Mouse (Mus musculus): ENCODE measurements at regions not wholly inside any gene's neighbourhood (a gene's known extent, or its start where the extent isn't known, plus 50 kb on each side); places are given as distances from the start of the nearest gene placed in this dataset.

DNA sequence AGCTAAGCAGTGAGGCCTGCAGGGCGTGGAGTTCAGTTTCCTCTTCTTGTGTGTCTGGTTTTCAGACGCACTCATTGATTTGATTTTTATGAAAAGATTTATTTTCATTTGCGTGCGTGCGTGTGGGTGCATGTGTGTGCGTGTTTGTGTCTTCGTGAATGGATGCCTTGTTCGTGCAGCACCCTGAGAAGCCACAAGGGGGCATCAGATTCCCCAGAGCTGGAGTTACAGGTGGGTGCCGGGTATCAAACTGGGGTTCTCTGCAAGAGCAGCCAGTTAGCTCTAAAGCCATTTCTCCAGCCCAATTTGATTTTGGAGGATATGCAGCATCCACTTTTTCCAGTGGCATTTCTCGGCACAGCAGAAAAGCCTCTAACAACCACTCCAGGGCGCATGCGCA is 185.4 kb upstream of the Kcnab2 start:
- no peak overlapping the region for H3K4me3 ChIP-seq (replicated peaks; ENCODE audit: low read length)
- ATAC-seq (ENCODE audit: low FRiP score, low read depth) (no peak), DNase-seq (ENCODE audit: low spot score) (no peak)
- H3K4me1 ChIP-seq (ENCODE audit: control insufficient read depth, insufficient read depth, low read length), result no peaks in the 10 kb centered on the region
- H3K36me3 ChIP-seq (ENCODE audit: control insufficient read depth, insufficient read depth, low read length), result no peaks in the 10 kb centered on the region
- 92% methylated on average over 12 of the region's 12 CpGs for WGBS
- H3K9ac ChIP-seq (ENCODE audit: low read depth, low read length, severe bottlenecking), result no peak overlapping the region
- no peak overlapping the region for H3K4me2 ChIP-seq (replicated peaks; ENCODE audit: low read depth, low read length, severe bottlenecking)
- TF ChIP-seq POLR2A (IDR thresholded peaks at IDR 0.05; ENCODE audit: borderline replicate concordance, extremely low read depth, insufficient read depth, insufficient read length), result no peak
- no peaks in the 10 kb centered on the region for H3K27me3 ChIP-seq (ENCODE audit: control insufficient read depth, insufficient read depth, low read length)
- no peaks in the 10 kb centered on the region for H3K9me3 ChIP-seq (ENCODE audit: control insufficient read depth, low read length)
- no peak overlapping the region for H3K27ac ChIP-seq (replicated peaks; ENCODE audit: low read depth, low read length)

DNA sequence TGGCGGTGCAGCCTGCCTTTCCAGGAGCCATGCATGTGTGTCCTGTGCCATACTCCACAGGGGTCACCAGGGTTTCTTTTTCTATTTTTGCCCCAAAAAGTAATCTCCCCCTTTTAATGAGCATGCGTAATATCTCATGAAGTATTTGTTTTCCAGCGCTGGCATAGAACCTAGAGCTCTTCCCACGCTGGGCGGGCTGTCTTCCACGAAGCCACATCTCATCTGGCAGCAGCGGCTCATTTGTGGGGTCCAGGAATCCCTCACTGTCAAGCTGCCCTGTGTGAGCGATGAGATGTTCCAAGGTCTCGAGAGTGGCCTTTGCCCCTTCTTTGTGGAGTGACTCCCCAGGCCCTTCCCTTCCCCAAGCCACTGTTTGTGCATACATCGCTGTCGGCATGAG is 184.8 kb upstream of the Kcnab2 start:
- WGBS, result 91% methylated on average over 11 of the region's 11 CpGs
- Histone ChIP-seq H3K4me1 (ENCODE audit: control insufficient read depth, insufficient read depth, low read length) (no peaks in the 10 kb centered on the region), H3K9me3 (ENCODE audit: control insufficient read depth, low read length) (no peaks in the 10 kb centered on the region), H3K36me3 (ENCODE audit: control insufficient read depth, insufficient read depth, low read length) (no peaks in the 10 kb centered on the region), H3K9ac (ENCODE audit: low read depth, low read length, severe bottlenecking) (no peak overlapping the region), H3K4me3 (replicated peaks; ENCODE audit: low read length) (no peak overlapping the region), H3K27me3 (ENCODE audit: control insufficient read depth, insufficient read depth, low read length) (no peaks in the 10 kb centered on the region), H3K27ac (replicated peaks; ENCODE audit: low read depth, low read length) (no peak overlapping the region), H3K4me2 (replicated peaks; ENCODE audit: low read depth, low read length, severe bottlenecking) (no peak overlapping the region)
- ATAC-seq (ENCODE audit: low FRiP score, low read depth), result no peak
- DNase-seq (ENCODE audit: low spot score), result no peak
- no peak for TF ChIP-seq POLR2A (IDR thresholded peaks at IDR 0.05; ENCODE audit: borderline replicate concordance, extremely low read depth, insufficient read depth, insufficient read length)

DNA sequence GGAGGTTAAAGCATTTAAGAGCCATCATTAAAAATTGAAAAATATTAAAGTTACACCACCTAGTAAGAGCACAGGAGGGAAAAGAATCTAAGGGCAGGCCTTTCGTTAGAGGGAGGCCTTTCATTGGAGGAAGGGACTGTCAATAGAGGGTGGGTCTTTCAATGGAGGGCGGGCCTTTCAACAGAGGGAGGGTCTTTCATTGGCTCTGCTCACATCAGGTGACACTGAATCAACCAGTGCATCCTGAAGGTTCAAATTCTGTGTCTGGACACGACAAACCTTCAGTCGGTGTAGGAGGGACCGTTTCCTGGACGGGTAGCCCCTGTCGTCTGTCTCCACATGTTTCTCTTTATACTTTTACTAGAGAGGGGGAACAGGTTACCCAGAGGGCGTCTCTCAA is 172.5 kb upstream of the Kcnab2 start:
- Histone ChIP-seq H3K9me3 (ENCODE audit: control insufficient read depth, low read length) (no peaks in the 10 kb centered on the region), H3K27me3 (ENCODE audit: control insufficient read depth, insufficient read depth, low read length) (no peaks in the 10 kb centered on the region), H3K4me1 (ENCODE audit: control insufficient read depth, insufficient read depth, low read length) (no peaks in the 10 kb centered on the region), H3K36me3 (ENCODE audit: control insufficient read depth, insufficient read depth, low read length) (no peaks in the 10 kb centered on the region), H3K9ac (ENCODE audit: low read depth, low read length, severe bottlenecking) (no peak overlapping the region), H3K4me3 (replicated peaks; ENCODE audit: low read length) (no peak overlapping the region), H3K4me2 (replicated peaks; ENCODE audit: low read depth, low read length, severe bottlenecking) (peak overlapping the region; percentile 31; the same call in 1 of the 2 replicates), H3K27ac (replicated peaks; ENCODE audit: low read depth, low read length) (peak overlapping the region; percentile 50; the same call in 1 of the 2 replicates)
- TF ChIP-seq POLR2A (IDR thresholded peaks at IDR 0.05; ENCODE audit: borderline replicate concordance, extremely low read depth, insufficient read depth, insufficient read length), result no peak
- DNase-seq (ENCODE audit: low spot score), result peak; percentile 36
- peak; percentile 90 for ATAC-seq (ENCODE audit: low FRiP score, low read depth)
- WGBS, result 43% methylated on average over 8 of the region's 8 CpGs

DNA sequence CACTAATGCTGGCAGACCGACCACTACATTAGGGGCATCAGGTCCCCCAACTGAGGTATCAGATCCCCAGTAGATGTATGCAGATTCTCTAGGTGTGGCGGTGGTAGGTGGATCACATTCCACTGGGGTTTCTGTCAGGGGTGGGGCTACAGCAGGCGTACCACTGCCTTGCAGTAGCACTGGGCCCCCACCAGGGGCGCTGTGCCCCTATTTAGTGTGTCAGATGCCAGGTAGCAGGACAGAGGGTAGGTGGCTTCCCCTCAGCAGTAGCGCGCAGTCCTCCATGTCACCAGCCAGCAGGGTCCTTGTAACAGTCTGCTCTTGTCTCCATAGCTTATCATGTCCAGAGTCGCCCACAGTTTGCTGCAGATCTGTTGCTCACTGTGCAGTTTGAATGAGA is 169.9 kb upstream of the Kcnab2 start:
- H3K4me2 ChIP-seq (replicated peaks; ENCODE audit: low read depth, low read length, severe bottlenecking), result no peak overlapping the region
- no peak overlapping the region for H3K4me3 ChIP-seq (replicated peaks; ENCODE audit: low read length)
- ATAC-seq (ENCODE audit: low FRiP score, low read depth) (no peak), DNase-seq (ENCODE audit: low spot score) (no peak)
- no peaks in the 10 kb centered on the region for H3K4me1 ChIP-seq (ENCODE audit: control insufficient read depth, insufficient read depth, low read length)
- TF ChIP-seq POLR2A (IDR thresholded peaks at IDR 0.05; ENCODE audit: borderline replicate concordance, extremely low read depth, insufficient read depth, insufficient read length), result no peak
- H3K27ac ChIP-seq (replicated peaks; ENCODE audit: low read depth, low read length), result no peak overlapping the region
- no peaks in the 10 kb centered on the region for H3K9me3 ChIP-seq (ENCODE audit: control insufficient read depth, low read length)
- H3K9ac ChIP-seq (ENCODE audit: low read depth, low read length, severe bottlenecking), result no peak overlapping the region
- no peaks in the 10 kb centered on the region for H3K27me3 ChIP-seq (ENCODE audit: control insufficient read depth, insufficient read depth, low read length)
- H3K36me3 ChIP-seq (ENCODE audit: control insufficient read depth, insufficient read depth, low read length), result no peaks in the 10 kb centered on the region
- 62% methylated on average over 7 of the region's 7 CpGs for WGBS

DNA sequence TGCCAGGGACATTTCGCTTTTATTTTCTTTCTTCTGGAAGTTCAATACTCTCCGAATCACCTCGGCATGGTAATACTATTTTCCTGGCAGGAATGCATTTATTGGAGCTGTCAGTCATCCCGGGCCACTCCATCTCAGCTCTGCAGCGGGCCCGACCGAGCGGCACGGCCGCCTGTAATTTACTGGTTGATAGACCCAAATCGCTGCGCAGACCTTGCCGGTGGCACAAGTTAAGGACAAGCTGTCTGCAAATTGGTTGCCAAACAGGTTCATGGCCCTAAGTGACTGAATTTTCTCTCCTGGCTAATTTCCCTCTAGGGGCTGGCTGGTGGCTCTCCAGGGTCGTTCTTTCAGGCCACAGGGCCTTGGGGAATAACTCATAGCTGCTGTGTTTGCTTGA is 169.4 kb upstream of the Kcnab2 start:
- 90% methylated on average over 14 of the region's 14 CpGs for WGBS
- no peak overlapping the region for H3K9ac ChIP-seq (ENCODE audit: low read depth, low read length, severe bottlenecking)
- H3K4me2 ChIP-seq (replicated peaks; ENCODE audit: low read depth, low read length, severe bottlenecking), result no peak overlapping the region
- H3K4me1 ChIP-seq (ENCODE audit: control insufficient read depth, insufficient read depth, low read length), result no peaks in the 10 kb centered on the region; the same call in 1 of the 2 replicates
- H3K27ac ChIP-seq (replicated peaks; ENCODE audit: low read depth, low read length), result no peak overlapping the region
- no peaks in the 10 kb centered on the region for H3K9me3 ChIP-seq (ENCODE audit: control insufficient read depth, low read length)
- H3K27me3 ChIP-seq (ENCODE audit: control insufficient read depth, insufficient read depth, low read length), result no peaks in the 10 kb centered on the region
- TF ChIP-seq POLR2A (IDR thresholded peaks at IDR 0.05; ENCODE audit: borderline replicate concordance, extremely low read depth, insufficient read depth, insufficient read length), result no peak
- H3K4me3 ChIP-seq (replicated peaks; ENCODE audit: low read length), result no peak overlapping the region
- ATAC-seq (ENCODE audit: low FRiP score, low read depth), result no peak
- DNase-seq (ENCODE audit: low spot score), result no peak
- H3K36me3 ChIP-seq (ENCODE audit: control insufficient read depth, insufficient read depth, low read length), result no peaks in the 10 kb centered on the region

DNA sequence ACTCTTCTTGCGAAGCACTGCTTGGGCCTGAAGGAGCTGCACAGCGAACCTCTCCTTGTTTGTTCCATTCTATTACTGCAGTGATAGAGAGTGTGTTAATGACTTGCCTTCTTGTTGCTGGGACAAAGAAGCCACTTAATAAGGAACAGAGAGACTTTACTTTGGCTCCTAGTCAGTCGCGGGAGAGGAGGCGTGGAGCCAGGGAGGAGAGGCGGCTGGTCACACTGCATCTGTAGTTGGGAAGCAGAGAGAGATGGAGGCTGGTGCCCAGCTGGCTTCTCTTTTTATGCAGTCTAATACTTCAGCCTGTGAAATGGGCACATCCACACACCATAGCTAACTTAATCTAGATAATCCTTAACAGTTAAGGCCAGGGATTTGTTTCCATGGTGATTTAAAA is 159.4 kb upstream of the Kcnab2 start:
- no peak overlapping the region for H3K4me2 ChIP-seq (replicated peaks; ENCODE audit: low read depth, low read length, severe bottlenecking)
- WGBS, result 63% methylated on average over 6 of the region's 6 CpGs
- H3K36me3 ChIP-seq (ENCODE audit: control insufficient read depth, insufficient read depth, low read length), result no peaks in the 10 kb centered on the region
- no peaks in the 10 kb centered on the region for H3K9me3 ChIP-seq (ENCODE audit: control insufficient read depth, low read length)
- no peaks in the 10 kb centered on the region for H3K27me3 ChIP-seq (ENCODE audit: control insufficient read depth, insufficient read depth, low read length)
- no peak for ATAC-seq (ENCODE audit: low FRiP score, low read depth)
- no peak overlapping the region for H3K4me3 ChIP-seq (replicated peaks; ENCODE audit: low read length)
- no peak for TF ChIP-seq POLR2A (IDR thresholded peaks at IDR 0.05; ENCODE audit: borderline replicate concordance, extremely low read depth, insufficient read depth, insufficient read length)
- H3K9ac ChIP-seq (ENCODE audit: low read depth, low read length, severe bottlenecking), result no peak overlapping the region
- H3K4me1 ChIP-seq (ENCODE audit: control insufficient read depth, insufficient read depth, low read length), result no peaks in the 10 kb centered on the region; the same call in 1 of the 2 replicates
- DNase-seq (ENCODE audit: low spot score), result no peak
- H3K27ac ChIP-seq (replicated peaks; ENCODE audit: low read depth, low read length), result no peak overlapping the region
